Mouse (Mus musculus) 3T3-L1 (cell line): ENCODE results near the gene Cldnd1.
A peak's percentile ranks its signal among the peaks of the same experiment; 100 is the strongest.

Experiments used
- DNase-seq: peaks from one replicate; pipeline ENCODE4 v3.0.0-alpha.2; 2015; ENCODE audit warnings: low read depth, low spot score

Cldnd1 gene

DNA sequence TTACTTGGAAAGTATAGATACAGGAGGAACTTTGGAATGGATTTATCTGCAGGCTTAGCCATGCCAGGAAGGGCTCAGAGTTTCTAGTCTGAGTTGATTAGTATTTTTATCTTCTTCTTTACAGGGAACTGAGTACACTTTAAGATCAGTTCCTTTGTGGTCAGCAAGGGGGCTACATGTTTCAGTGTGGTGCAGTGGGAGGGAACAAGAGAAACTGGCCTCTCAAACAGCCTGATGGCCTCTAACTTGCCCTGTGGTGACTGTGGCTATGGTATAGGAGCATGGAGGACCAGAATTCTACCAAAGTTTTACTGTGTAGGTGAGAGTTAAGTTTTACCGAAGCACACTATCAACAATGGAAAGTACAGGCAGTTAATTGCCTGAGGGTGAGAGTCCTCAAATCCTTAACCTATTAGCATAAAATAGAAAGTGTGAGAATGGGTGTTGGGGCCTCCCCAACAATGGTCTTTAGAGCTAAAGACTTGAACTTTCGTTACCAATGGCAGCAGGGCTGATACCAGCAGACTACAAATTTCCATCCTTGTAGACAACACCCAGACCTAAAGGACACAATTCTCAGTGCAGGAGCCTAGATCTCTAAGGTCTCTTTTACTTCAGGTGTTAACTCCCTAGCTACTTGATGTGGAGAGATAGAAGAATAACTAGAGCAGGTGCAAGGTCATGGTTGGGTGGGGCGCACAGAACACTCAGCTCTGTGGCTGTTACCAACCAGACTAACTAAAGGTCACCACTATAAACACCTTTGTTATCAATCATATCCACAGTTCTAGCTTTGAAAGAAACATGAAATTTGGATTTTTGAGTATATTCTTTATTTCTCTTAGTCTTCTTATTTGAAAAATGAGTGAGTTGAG lies 18.9 kb upstream of the Cldnd1 start:
- DNase-seq = no peak

GRCm38 (mm10) chr16:58709536-58709935 lies 18.2 kb upstream of the Cldnd1 start:
- no peak for DNase-seq

GRCm38 (mm10) chr16:58712221-58712620 lies 15.5 kb upstream of the Cldnd1 start:
- DNase-seq = no peak

- no peak for DNase-seq
Observed at GRCm38 (mm10) chr16:58713128-58713527, 14.6 kb upstream of the Cldnd1 start.

GRCm38 (mm10) chr16:58715018-58715417 lies 12.7 kb upstream of the Cldnd1 start:
- peak; percentile 37 for DNase-seq

DNA sequence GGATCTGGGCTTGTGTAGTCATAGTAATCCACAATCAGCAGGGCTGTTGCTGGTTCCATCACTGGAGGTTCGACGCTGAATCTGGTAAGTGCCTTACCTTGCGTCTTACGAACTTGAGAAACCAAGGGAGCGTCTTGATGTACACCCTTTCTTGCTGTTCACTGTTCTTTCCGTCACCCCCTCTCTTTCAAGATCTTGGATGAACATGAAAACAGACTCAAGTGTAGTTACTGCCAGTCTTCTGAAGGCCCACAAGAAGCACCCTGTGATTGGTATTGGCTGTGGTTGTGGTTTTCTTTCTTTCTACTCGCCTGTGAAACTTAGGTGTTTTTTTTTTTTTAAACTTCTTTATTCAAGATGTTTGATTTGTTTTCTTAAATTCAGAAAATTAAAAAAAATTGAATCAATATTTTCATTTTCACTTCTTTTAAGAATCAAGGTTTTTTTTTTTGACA lies 9.0 kb upstream of the Cldnd1 start, which contains the start of gene Gpr15:
Gpr15 (minus strand) TSS at position 405 of the 455 bp plus-strand sequence.
- no peak for DNase-seq

- DNase-seq = no peak
Observed at GRCm38 (mm10) chr16:58722292-58722691, 5.4 kb upstream of the Cldnd1 start.

DNA sequence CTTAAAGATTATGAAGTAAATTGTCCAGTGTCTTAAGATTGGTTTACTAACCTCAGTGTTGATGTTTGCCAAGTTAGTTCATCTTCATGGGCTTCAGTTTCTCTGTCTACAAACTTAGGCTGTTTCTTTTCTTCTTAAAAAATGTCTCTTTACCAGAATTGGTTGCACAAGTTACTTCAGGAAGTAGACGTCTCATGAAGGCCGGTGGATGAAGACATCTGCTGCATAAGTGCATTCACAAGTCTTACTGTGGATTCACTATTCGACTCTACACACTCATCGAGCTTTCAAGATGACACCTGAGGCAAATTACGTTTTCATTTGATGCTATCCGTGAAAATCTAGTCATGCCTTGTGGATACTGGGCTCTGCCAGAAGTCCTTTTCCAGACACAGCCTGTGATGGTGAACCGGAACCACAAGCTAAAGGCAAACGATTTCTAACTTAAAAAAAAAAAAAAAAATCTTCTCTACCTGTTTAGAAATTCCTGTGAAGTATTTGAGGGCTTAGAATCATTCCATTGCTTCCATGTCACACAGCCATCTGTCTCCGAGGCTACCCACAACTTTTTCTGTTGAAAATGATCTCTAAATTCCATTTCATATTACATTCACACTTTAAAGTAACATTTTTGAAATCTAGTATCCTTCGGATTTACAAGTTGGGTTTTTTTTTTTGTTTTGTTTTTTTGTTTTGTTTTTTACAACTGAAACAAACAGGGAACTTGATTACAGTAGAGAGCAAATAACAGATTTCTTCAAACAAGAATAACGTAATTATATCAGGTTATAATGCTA lies 832 bp upstream of the Cldnd1 start:
- DNase-seq = no peak

DNA sequence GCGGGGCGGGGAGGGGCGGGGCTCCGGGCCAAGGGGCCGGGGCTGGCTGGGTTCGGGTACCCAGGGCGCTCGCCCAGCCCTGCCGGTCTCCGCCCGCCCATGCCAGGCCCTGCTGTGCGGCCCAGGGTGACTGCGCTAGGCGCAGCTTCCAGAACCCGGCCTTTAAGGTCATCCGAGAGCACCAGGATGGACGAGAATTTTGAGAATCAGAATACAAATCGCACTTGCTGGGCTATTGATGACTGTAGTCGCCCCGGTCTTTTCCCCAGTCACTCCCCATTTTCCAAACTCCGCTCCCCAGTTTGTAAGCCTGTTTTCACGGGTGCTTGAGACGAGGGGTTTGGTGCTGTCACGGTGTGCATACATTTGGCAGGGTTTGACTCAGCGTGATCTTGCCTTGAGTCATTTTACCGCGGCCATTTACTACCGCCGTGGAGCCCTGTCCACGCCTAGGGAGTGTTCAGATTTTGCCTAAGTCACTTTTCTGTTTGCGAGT lies 514 bp downstream of the Cldnd1 start:
- peak; percentile 75 for DNase-seq

GRCm38 (mm10) chr16:58738205-58738604 lies 10.5 kb downstream of the Cldnd1 start:
- peak; percentile 40 for DNase-seq

DNA sequence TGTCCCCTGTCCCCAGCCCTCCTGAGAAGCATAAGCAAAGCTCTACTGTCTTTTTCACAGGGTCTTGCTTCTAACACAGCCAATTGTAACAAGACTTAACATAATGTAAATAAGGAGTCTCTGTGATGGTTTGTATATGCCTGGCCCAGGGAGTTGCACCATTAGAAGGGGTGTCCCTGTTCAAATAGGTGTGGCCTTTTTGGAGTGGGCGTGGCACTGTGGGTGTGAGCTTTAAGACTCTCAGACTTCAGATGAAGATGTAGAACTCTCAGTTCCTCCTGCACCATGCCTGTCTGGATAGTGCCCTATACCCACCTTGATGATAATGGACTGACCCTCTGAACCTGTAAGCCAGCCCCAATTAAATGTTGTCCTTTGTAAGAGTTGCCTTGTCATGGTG lies 11.1 kb downstream of the Cldnd1 start:
- DNase-seq = no peak

- DNase-seq = no peak
Observed at GRCm38 (mm10) chr16:58740751-58741150, 13.0 kb downstream of the Cldnd1 start.

GRCm38 (mm10) chr16:58746715-58747114 lies 19.0 kb downstream of the Cldnd1 start:
- DNase-seq = no peak

- peak; percentile 59 for DNase-seq
Observed at GRCm38 (mm10) chr16:58751314-58751713, 23.6 kb downstream of the Cldnd1 start.

- DNase-seq = no peak
Observed at GRCm38 (mm10) chr16:58756191-58756590, 28.5 kb downstream of the Cldnd1 start.

DNA sequence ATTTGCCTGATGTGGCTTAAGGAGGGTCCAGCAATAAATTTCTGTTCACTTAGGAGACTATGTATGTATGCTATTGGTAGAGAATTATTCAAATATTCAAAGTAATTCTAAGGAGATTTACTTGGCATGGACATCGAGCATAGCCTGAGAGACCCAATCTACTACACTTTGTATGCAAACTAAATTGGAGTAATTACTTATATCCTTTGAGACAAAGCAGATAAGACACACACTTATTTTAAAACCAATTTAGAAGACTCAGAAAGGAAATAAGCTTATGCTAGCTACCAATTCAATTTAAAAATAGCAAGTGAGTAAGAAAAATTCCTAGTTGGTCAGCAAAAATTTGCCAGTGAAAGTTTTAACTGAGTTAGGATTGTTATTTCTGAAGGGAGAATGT lies 35.4 kb downstream of the Cldnd1 start, which contains the start of gene Olfr172:
Olfr172 (minus strand) TSS at position 101 of the 400 bp plus-strand sequence.
- no peak for DNase-seq
